Mouse (Mus musculus): Measurements from ENCODE around the gene Cryzl1. TPM values are rescaled to one million over a fixed set of nuclear protein-coding genes. Genes with fewer than 3 reads are reported as not detected.

The Cryzl1 gene
- total and polyA plus RNA-seq, 2 experiments from 2014 or later = 62.5 to 94.8 TPM

DNA sequence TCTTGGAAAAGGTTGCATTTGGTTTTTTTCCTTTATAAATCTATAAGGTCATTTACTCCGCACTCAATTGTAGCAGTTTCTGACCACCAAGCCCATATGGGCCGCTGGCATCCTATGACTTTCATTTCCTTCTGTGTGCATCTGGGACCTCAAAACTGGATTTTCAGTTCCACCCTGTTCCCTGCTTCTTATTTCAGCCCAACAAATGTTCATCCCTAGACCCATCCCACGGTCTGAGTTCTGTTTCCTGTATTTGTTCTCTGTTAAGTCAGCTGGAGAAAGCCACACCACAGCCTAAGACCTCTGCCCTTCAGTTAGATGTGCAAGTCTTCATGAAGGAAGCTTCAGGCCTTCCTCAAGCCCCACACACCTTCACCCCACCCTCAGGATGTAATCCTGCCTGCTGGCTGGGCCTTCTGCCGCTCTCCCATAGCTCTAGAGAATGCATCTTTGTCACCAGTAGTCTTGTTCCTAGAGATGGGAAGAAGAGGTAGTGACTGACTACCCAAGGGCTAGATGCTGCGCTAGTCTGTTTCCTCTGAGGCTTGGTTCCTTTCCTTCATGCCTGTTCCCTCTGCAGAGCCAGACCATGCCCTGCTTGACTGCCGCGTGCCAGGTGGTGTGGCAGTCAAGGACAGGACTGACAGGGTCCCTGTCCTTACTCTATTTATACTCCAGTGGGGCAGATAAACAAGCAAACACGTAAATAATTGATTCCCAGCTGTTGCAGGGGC is 11.6 kb upstream of the Cryzl1 start:
- DNase-seq = no peak
- 70% methylated on average over 8 of the region's 8 CpGs for WGBS
- Histone ChIP-seq H3K9me3 (ENCODE audit: low read length) (no peaks in the 10 kb centered on the region), H3K4me2 (ENCODE audit: low read depth) (no peak overlapping the region), H3K36me3 (ENCODE audit: insufficient read depth) (no peaks in the 10 kb centered on the region), H3K9ac (no peak overlapping the region), H3K27me3 (ENCODE audit: insufficient read depth, low read length) (no peaks in the 10 kb centered on the region), H3K27ac (ENCODE audit: low read depth, low read length) (no peak overlapping the region), H3K4me1 (ENCODE audit: insufficient read depth) (peaks cover 4% of the 10 kb centered on the region; the same call in 1 of the 2 replicates), H3K4me3 (ENCODE audit: low read depth, low read length) (no peak overlapping the region)
- no peak for TF ChIP-seq CTCF (IDR thresholded peaks at IDR 0.05; ENCODE audit: low read depth)
- ATAC-seq = no peak

- no peak overlapping the region for H3K9ac ChIP-seq
Measured at GRCm38 (mm10) chr16:91738505-91738904, 9.7 kb upstream of the Cryzl1 start.

GRCm38 (mm10) chr16:91736046-91736816 is 7.5 kb upstream of the Cryzl1 start:
- H3K27ac ChIP-seq (ENCODE audit: low read depth, low read length) = no peak overlapping the region
- DNase-seq (no peak), ATAC-seq (no peak)
- H3K4me1 ChIP-seq (ENCODE audit: insufficient read depth) = peaks cover 24% of the 10 kb centered on the region
- no peaks in the 10 kb centered on the region for H3K9me3 ChIP-seq (ENCODE audit: low read length)
- no peak overlapping the region for H3K9ac ChIP-seq
- TF ChIP-seq CTCF (IDR thresholded peaks at IDR 0.05; ENCODE audit: low read depth) = no peak
- 65% methylated on average over 7 of the region's 7 CpGs for WGBS
- H3K4me2 ChIP-seq (ENCODE audit: low read depth) = no peak overlapping the region
- H3K4me3 ChIP-seq (ENCODE audit: low read depth, low read length) = no peak overlapping the region
- H3K27me3 ChIP-seq (ENCODE audit: insufficient read depth, low read length) = no peaks in the 10 kb centered on the region
- H3K36me3 ChIP-seq (ENCODE audit: insufficient read depth) = no peaks in the 10 kb centered on the region

More at GRCm38 (mm10) chr16:91738505-91738904, 9.7 kb upstream of the Cryzl1 start:
- WGBS = 79% methylated on average over 6 of the region's 6 CpGs
- Histone ChIP-seq H3K27me3 (ENCODE audit: insufficient read depth, low read length) (no peaks in the 10 kb centered on the region), H3K36me3 (ENCODE audit: insufficient read depth) (no peaks in the 10 kb centered on the region), H3K4me3 (ENCODE audit: low read depth, low read length) (no peak overlapping the region), H3K4me1 (ENCODE audit: insufficient read depth) (peaks cover 13% of the 10 kb centered on the region; the same call in 1 of the 2 replicates), H3K4me2 (ENCODE audit: low read depth) (no peak overlapping the region), H3K9me3 (ENCODE audit: low read length) (no peaks in the 10 kb centered on the region), H3K27ac (ENCODE audit: low read depth, low read length) (no peak overlapping the region)
- DNase-seq (no peak), ATAC-seq (no peak)
- no peak for TF ChIP-seq CTCF (IDR thresholded peaks at IDR 0.05; ENCODE audit: low read depth)

DNA sequence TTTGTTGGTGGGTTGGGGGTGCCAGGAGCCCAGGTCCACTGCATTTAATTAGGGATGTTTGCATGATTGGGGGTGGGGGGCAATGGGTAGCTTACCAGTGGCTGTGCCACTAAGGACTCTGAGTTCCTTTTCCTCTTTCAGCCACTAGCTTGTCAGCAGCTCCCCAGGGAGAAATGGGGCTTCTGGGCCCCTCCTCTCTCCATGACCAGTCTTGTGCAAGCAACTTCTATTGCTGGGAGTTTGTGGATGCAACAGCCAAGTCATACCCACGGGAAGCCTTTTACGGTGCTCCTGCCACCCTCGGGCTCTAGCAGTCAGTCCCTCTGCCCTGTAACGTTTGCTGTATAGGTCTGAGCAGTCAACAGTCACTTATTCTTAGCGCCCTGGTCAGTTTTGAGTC is 6.0 kb upstream of the Cryzl1 start:
- H3K27me3 ChIP-seq (ENCODE audit: insufficient read depth, low read length) = no peaks in the 10 kb centered on the region
- no peak overlapping the region for H3K4me2 ChIP-seq (ENCODE audit: low read depth)
- TF ChIP-seq CTCF (IDR thresholded peaks at IDR 0.05; ENCODE audit: low read depth) = no peak
- no peak overlapping the region for H3K4me3 ChIP-seq (ENCODE audit: low read depth, low read length)
- no peak overlapping the region for H3K9ac ChIP-seq
- H3K4me1 ChIP-seq (ENCODE audit: insufficient read depth) = peaks cover 27% of the 10 kb centered on the region
- no peaks in the 10 kb centered on the region for H3K9me3 ChIP-seq (ENCODE audit: low read length)
- 61% methylated on average over 5 of the region's 5 CpGs for WGBS
- H3K36me3 ChIP-seq (ENCODE audit: insufficient read depth) = no peaks in the 10 kb centered on the region
- ATAC-seq (no peak), DNase-seq (no peak)
- no peak overlapping the region for H3K27ac ChIP-seq (ENCODE audit: low read depth, low read length)

DNA sequence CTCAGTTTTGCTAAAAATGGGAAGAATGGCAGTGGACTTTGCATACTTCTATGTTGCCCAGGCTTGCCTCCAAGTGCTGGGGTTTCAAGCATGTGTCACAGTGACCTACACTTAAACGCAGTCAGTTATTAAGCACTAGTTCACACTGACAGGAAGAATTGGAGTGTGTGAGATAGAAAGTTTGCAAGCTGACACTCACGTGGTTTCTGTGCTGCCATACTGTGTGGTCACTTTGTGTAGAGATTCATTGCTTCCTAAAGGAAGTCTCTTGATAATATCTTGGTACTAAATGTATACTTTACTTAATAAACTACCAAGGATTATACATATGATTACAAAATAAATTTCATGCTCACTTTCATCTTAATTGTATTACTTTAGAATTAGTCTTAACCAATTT is 4.0 kb upstream of the Cryzl1 start:
- H3K27me3 ChIP-seq (ENCODE audit: insufficient read depth, low read length) = no peaks in the 10 kb centered on the region
- WGBS = 70% methylated on average over 2 of the region's 2 CpGs
- no peak for TF ChIP-seq CTCF (IDR thresholded peaks at IDR 0.05; ENCODE audit: low read depth)
- H3K4me2 ChIP-seq (ENCODE audit: low read depth) = peak overlapping the region; percentile 61; the same call in 1 of the 2 replicates
- H3K36me3 ChIP-seq (ENCODE audit: insufficient read depth) = no peaks in the 10 kb centered on the region
- H3K4me3 ChIP-seq (ENCODE audit: low read depth, low read length) = no peak overlapping the region
- ATAC-seq = no peak
- no peaks in the 10 kb centered on the region for H3K9me3 ChIP-seq (ENCODE audit: low read length)
- H3K27ac ChIP-seq (ENCODE audit: low read depth, low read length) = no peak overlapping the region
- no peak overlapping the region for H3K9ac ChIP-seq
- peaks cover 28% of the 10 kb centered on the region for H3K4me1 ChIP-seq (ENCODE audit: insufficient read depth)
- no peak for DNase-seq

GRCm38 (mm10) chr16:91730446-91730845 is 1.7 kb upstream of the Cryzl1 start:
- TF ChIP-seq CTCF (IDR thresholded peaks at IDR 0.05; ENCODE audit: low read depth) = no peak
- Histone ChIP-seq H3K27me3 (ENCODE audit: insufficient read depth, low read length) (no peaks in the 10 kb centered on the region), H3K36me3 (ENCODE audit: insufficient read depth) (no peaks in the 10 kb centered on the region), H3K4me1 (ENCODE audit: insufficient read depth) (peaks cover 33% of the 10 kb centered on the region), H3K9me3 (ENCODE audit: low read length) (no peaks in the 10 kb centered on the region), H3K4me3 (ENCODE audit: low read depth, low read length) (peak overlapping the region; percentile 88), H3K4me2 (ENCODE audit: low read depth) (peak overlapping the region; percentile 61), H3K9ac (peak overlapping the region; percentile 85), H3K27ac (ENCODE audit: low read depth, low read length) (peak overlapping the region; percentile 99)
- DNase-seq (peak; percentile 45), ATAC-seq (no peak)
- WGBS = under 1% methylated on average over 11 of the region's 11 CpGs
